Comparison of ENCODE assay signal across 8 mouse cellular contexts in genomic region chr11:45851516-45852123, GRCm38 (mm10). TPM values are rescaled to one million over a fixed set of nuclear protein-coding genes. Genes with fewer than 3 reads are reported as not detected.
A peak's percentile ranks its signal among the peaks of the same experiment; 100 is the strongest.
DNase-seq lines count a peak whose midpoint lies in the region; ATAC-seq lines count a peak whose summit lies in the region.

Gene Clint1, plus strand, starts transcription at chr11:45852051.

- H3K4me2 ChIP-seq in hindbrain, embryonic 14.5 days (replicated peaks), result peak within 1 kb of the TSS; percentile 55

- peaks cover 20% of the 10 kb centered on the region for H3K4me1 ChIP-seq in hindbrain, embryonic 14.5 days (replicated peaks; ENCODE audit: control insufficient read depth, insufficient read depth, low read length)

- H3K4me3 ChIP-seq in hindbrain, embryonic 14.5 days (replicated peaks; ENCODE audit: low read length), result peak within 1 kb of the TSS; percentile 90

- peak; percentile 96 for ATAC-seq in hindbrain, embryonic 14.5 days (ENCODE audit: low FRiP score)

- peak within 1 kb of the TSS; percentile 56; the same call in 1 of the 2 replicates for H3K27ac ChIP-seq in hindbrain, embryonic 14.5 days

- H3K27me3 ChIP-seq in hindbrain, embryonic 14.5 days (ENCODE audit: control insufficient read depth, insufficient read depth, low read length), result no peaks in the 10 kb centered on the region

- H3K36me3 ChIP-seq in hindbrain, embryonic 14.5 days (replicated peaks; ENCODE audit: control insufficient read depth, insufficient read depth), result peaks cover 11% of the 10 kb centered on the region; the same call in 1 of the 2 replicates

- DNase-seq in NIH3T3 (ENCODE audit: low read depth), result peak; percentile 83
- peak; percentile 92 to 94 for DNase-seq in cerebellum, postnatal 10 days
- peak; percentile 70 to 78 for DNase-seq in frontal cortex, postnatal 25 days (ENCODE audit: low spot score in 2 of 2)
- DNase-seq in hindbrain, embryonic 14.5 days (ENCODE audit: low spot score), result peak; percentile 85
- peak; percentile 83 to 84 for DNase-seq in layer of hippocampus, postnatal 36 days
- peak; percentile 83 for DNase-seq in lung, postnatal 36 days
- peak; percentile 88 for DNase-seq in retina, postnatal 1 day
- DNase-seq in urinary bladder, adult 18-20 months (ENCODE audit: low spot score in 2 of 2), result peak; percentile 66 to 82

- H3K9ac ChIP-seq in hindbrain, embryonic 14.5 days, result peak within 1 kb of the TSS; percentile 88

- no peaks in the 10 kb centered on the region for H3K9me3 ChIP-seq in hindbrain, embryonic 14.5 days (ENCODE audit: control insufficient read depth, low read length)

- under 1% methylated on average over 42 of the region's 57 CpGs for WGBS in hindbrain, embryonic 14.5 days

RNA-seq across cellular contexts. Expression of gene Clint1, which starts in this region (rescaled TPM):
- 39.0 and 45.4 TPM in 2 replicates for polyA plus RNA-seq in hindbrain, embryonic 14.5 days (2014; fragmentation: Nextera tagmentation; extraction: Ambion mirVana)
- total RNA-seq in layer of hippocampus, postnatal 36 days (2021), result 10 to 100 TPM; 50.7 to 61.0 TPM

Comparison
In these comparisons a context has a peak if more than half of its experiments do, and no peak if none do; other contexts are left out.
1. Peak in every context shown above with its lines: DNase-seq, ATAC-seq, H3K4me3 ChIP-seq and H3K27ac ChIP-seq.